Mouse (Mus musculus) lung, embryonic 15.5 days (tissue): Measurements from ENCODE around the gene Mcl1. TPM values are rescaled to one million over a fixed set of nuclear protein-coding genes. Genes with fewer than 3 reads are reported as not detected.

Experiments used
- ATAC-seq: fragments of 200-750 bp; cut with Nextera tagmentation; 2 replicates; pipeline ENCODE4 v1.8.0; 2017; ENCODE audit warnings: moderate number of reproducible peaks, borderline replicate concordance; ENCODE audit not compliant: low FRiP score, low TSS enrichment; ENCODE audit errors: extremely low read depth
- H3K27ac ChIP-seq: fragments of 300-500 bp; sonication (generic); 2 replicates; pipeline ENCODE4 v1.5.1; 2015; ENCODE audit warnings: moderate library complexity, mild to moderate bottlenecking, inconsistent platforms
- H3K27me3 ChIP-seq: fragments of 300-500 bp; sonication (generic); 2 replicates; pipeline ENCODE4 v1.6.1; 2015; ENCODE audit warnings: inconsistent platforms
- H3K36me3 ChIP-seq: fragments of 300-500 bp; sonication (generic); 2 replicates; pipeline ENCODE4 v1.6.1; 2015; ENCODE audit warnings: inconsistent platforms
- H3K4me1 ChIP-seq: fragments of 300-500 bp; sonication (generic); 2 replicates; pipeline ENCODE4 v1.6.1; 2015; ENCODE audit warnings: inconsistent platforms
- H3K4me2 ChIP-seq: fragments of 300-500 bp; sonication (generic); 2 replicates; pipeline ENCODE4 v1.6.1; 2015; ENCODE audit warnings: inconsistent platforms, mild to moderate bottlenecking, moderate library complexity
- H3K4me3 ChIP-seq: fragments of 300-500 bp; sonication (generic); 2 replicates; pipeline ENCODE4 v1.5.1; 2015; ENCODE audit warnings: mild to moderate bottlenecking, inconsistent platforms
- H3K9ac ChIP-seq: fragments of 300-500 bp; sonication (generic); 2 replicates; pipeline ENCODE4 v1.6.1; 2015; ENCODE audit warnings: inconsistent platforms
- H3K9me3 ChIP-seq: fragments of 300-500 bp; sonication (generic); 2 replicates; pipeline ENCODE4 v1.6.1; 2016; ENCODE audit warnings: inconsistent platforms
- WGBS: fragments of 180-500 bp; shearing (Covaris S2); methylation state at CpG from one replicate; pipeline ENCODE4 v1.1.7; 2015; 5-methylcytosine and 5-hydroxymethylcytosine counted together
- polyA plus RNA-seq: library from polyadenylated mRNA; unstranded; fragments of >200 nt; fragmentation: Nextera tagmentation; extraction: Ambion mirVana; gene quantifications from 2 replicates; pipeline ENCODE4 v1.2.1, GENCODE M21; 2015

Gene Mcl1
- polyA plus RNA-seq, 1 experiment from 2014 or later = 64.5 TPM

DNA sequence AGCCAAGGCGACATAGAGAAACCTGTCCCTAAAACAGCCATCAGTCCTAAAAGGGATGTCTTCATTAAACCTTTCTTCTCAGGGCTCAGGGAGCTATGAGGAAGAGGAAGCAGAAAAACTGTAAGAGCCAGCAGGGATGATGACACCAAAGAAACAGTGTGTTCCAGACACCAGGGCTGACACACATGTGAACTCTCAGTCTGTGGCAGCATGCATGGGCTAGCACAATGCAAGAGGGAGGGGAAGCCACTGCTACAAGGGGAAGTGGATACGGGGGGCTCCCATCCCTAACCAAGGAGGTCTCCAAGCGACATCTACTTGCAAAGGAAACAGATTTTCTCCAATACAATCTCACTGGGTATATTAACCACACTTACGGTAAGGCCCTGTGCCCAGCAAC is 47.7 kb downstream of the Mcl1 start:
- ATAC-seq = no peak
- no peak overlapping the region for H3K4me2 ChIP-seq
- no peaks in the 10 kb centered on the region for H3K9me3 ChIP-seq
- H3K27ac ChIP-seq = no peak overlapping the region
- no peaks in the 10 kb centered on the region for H3K27me3 ChIP-seq
- WGBS = 83% methylated on average over 4 of the region's 4 CpGs
- H3K4me1 ChIP-seq = peaks cover 12% of the 10 kb centered on the region
- H3K36me3 ChIP-seq = no peaks in the 10 kb centered on the region
- no peak overlapping the region for H3K9ac ChIP-seq
- no peak overlapping the region for H3K4me3 ChIP-seq

DNA sequence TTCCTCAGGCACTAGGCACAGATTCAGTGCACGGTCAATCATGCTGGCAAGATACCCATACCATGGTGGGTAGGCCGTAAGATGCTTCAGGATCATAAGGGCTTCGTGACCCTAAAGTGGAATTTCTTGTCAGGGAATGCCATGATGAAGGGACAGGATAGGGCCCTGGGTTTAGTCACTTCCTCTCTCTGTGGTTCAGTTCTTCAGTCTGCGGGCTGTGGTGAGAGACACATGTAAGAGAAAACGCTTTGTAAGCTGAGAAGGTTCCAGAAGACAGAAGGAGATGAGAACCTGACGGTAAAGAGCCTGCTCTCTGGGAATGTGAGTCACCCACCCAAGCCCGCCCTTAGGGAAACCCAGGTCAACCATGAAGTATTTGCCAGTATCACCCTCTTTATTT is 48.9 kb downstream of the Mcl1 start:
- Histone ChIP-seq H3K4me1 (0 out of 2 replicates have a peak, but pooled peaks cover under 1% of the 10 kb centered on the region), H3K27ac (no peak overlapping the region), H3K27me3 (no peaks in the 10 kb centered on the region), H3K36me3 (no peaks in the 10 kb centered on the region), H3K9me3 (no peaks in the 10 kb centered on the region), H3K4me2 (no peak overlapping the region), H3K9ac (no peak overlapping the region), H3K4me3 (no peak overlapping the region)
- WGBS = 82% methylated on average over 7 of the region's 7 CpGs
- ATAC-seq = no peak

- Histone ChIP-seq H3K4me2 (no peak overlapping the region), H3K4me1 (no peaks in the 10 kb centered on the region), H3K27ac (no peak overlapping the region), H3K9ac (no peak overlapping the region), H3K27me3 (no peaks in the 10 kb centered on the region), H3K4me3 (no peak overlapping the region), H3K9me3 (no peaks in the 10 kb centered on the region), H3K36me3 (no peaks in the 10 kb centered on the region)
- ATAC-seq = no peak
- WGBS = 87% methylated on average over 4 of the region's 4 CpGs
Measured at GRCm38 (mm10) chr3:95709044-95709443, 50.5 kb downstream of the Mcl1 start.

DNA sequence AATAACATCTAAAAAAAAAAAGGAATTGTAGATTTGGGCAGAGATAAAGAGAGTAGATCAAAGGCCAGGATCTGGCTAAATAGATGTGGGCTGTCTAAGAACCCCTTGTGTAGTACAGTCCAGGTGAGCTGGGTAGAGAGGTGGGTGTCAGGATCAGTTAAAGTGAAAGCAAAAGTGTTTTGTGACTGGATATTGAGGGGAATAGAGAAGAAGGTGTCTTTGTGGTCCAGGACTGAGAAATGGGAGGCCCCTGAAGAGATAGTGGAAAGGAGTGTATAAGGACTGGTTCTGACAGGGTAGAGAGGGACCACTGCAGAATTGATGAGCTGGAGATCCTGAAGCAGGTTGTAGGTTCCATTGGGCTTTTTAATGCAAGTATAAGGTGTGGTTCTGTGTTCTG is 51.4 kb downstream of the Mcl1 start:
- Histone ChIP-seq H3K4me1 (no peaks in the 10 kb centered on the region), H3K4me2 (no peak overlapping the region), H3K9ac (no peak overlapping the region), H3K27me3 (no peaks in the 10 kb centered on the region), H3K27ac (no peak overlapping the region), H3K4me3 (no peak overlapping the region), H3K9me3 (no peaks in the 10 kb centered on the region), H3K36me3 (no peaks in the 10 kb centered on the region)
- ATAC-seq = no peak

Other genes starting within 250 kb of the Mcl1 start
- 48.0 and 48.5 TPM in 2 replicates for gene Arnt, start 224.4 kb upstream of the Mcl1 start, polyA plus RNA-seq
- 4.2 and 5.2 TPM in 2 replicates for gene Ctsk, start 159.5 kb upstream of the Mcl1 start, polyA plus RNA-seq
- gene Ctss, start 132.0 kb upstream of the Mcl1 start, polyA plus RNA-seq = 24.2 and 30.4 TPM in 2 replicates
- gene Hormad1, start 99.1 kb upstream of the Mcl1 start, polyA plus RNA-seq = 0.10 TPM in 1 of 2 replicates, not detected in the other
- 32.3 and 33.6 TPM in 2 replicates for gene Golph3l, start 69.9 kb upstream of the Mcl1 start, polyA plus RNA-seq
- gene Ensa, start 33.8 kb upstream of the Mcl1 start, polyA plus RNA-seq = 65.3 and 69.2 TPM in 2 replicates
- 3.1 and 5.7 TPM in 2 replicates for gene Adamtsl4, start 29.1 kb downstream of the Mcl1 start, polyA plus RNA-seq
- gene Ecm1, start 80.8 kb downstream of the Mcl1 start, polyA plus RNA-seq = 16.9 and 20.4 TPM in 2 replicates
- gene Tars2, start 101.4 kb downstream of the Mcl1 start, polyA plus RNA-seq = 51.8 and 52.8 TPM in 2 replicates
- gene Rprd2, start 160.1 kb downstream of the Mcl1 start, polyA plus RNA-seq = 20.5 and 21.3 TPM in 2 replicates
- 49.3 and 51.0 TPM in 2 replicates for gene Prpf3, start 197.1 kb downstream of the Mcl1 start, polyA plus RNA-seq
- 305 and 336 TPM in 2 replicates for gene Mrps21, start 212.7 kb downstream of the Mcl1 start, polyA plus RNA-seq
- 4.9 and 5.2 TPM in 2 replicates for gene Ciart, start 223.5 kb downstream of the Mcl1 start, polyA plus RNA-seq
- 69.8 and 76.9 TPM in 2 replicates for gene BC028528, start 233.2 kb downstream of the Mcl1 start, polyA plus RNA-seq
- 37.9 and 47.4 TPM in 2 replicates for gene Aph1a, start 235.2 kb downstream of the Mcl1 start, polyA plus RNA-seq
- gene Car14, start 245.9 kb downstream of the Mcl1 start, polyA plus RNA-seq = 11.6 and 11.9 TPM in 2 replicates